Mouse (Mus musculus) heart, embryonic 16.5 days (tissue): ENCODE data around the gene Stard3. TPM values are rescaled to one million over a fixed set of nuclear protein-coding genes. Genes with fewer than 3 reads are reported as not detected.
A peak's percentile ranks its signal among the peaks of the same experiment; 100 is the strongest.

Experiments
- ATAC-seq: fragments of 200-750 bp; cut with Nextera tagmentation; replicated peaks from 2 replicates; pipeline ENCODE4 v1.8.0; 2017; ENCODE audit warnings: moderate number of reproducible peaks; ENCODE audit not compliant: insufficient read depth, low FRiP score; ENCODE audit errors: extremely low read depth
- H3K27ac ChIP-seq: fragments of 300-500 bp; sonication (generic); 2 replicates; pipeline ENCODE4 v1.5.1; 2014; ENCODE audit warnings: mild to moderate bottlenecking, low read length, control low read depth, moderate library complexity
- H3K27me3 ChIP-seq: fragments of 300-500 bp; sonication (generic); 2 replicates; pipeline ENCODE4 v1.6.1; 2014; ENCODE audit warnings: low read length, mixed read lengths; ENCODE audit not compliant: control insufficient read depth, insufficient read depth
- H3K36me3 ChIP-seq: fragments of 300-500 bp; sonication (generic); 2 replicates; pipeline ENCODE4 v1.6.1; 2014; ENCODE audit not compliant: control insufficient read depth, insufficient read depth
- H3K4me1 ChIP-seq: fragments of 300-500 bp; sonication (generic); 2 replicates; pipeline ENCODE4 v1.6.1; 2014; ENCODE audit warnings: low read length, mixed read lengths; ENCODE audit not compliant: control insufficient read depth, insufficient read depth
- H3K4me2 ChIP-seq: fragments of 300-500 bp; sonication (generic); 2 replicates; pipeline ENCODE4 v1.6.1; 2014; ENCODE audit warnings: low read depth, mild to moderate bottlenecking, control low read depth, low read length
- H3K4me3 ChIP-seq: fragments of 300-500 bp; sonication (generic); 2 replicates; pipeline ENCODE4 v1.5.1; 2014; ENCODE audit warnings: mild to moderate bottlenecking, control low read depth, low read length
- H3K9ac ChIP-seq: fragments of 300-500 bp; sonication (generic); 2 replicates; pipeline ENCODE4 v1.6.1; 2014; ENCODE audit warnings: low read length, control low read depth
- H3K9me3 ChIP-seq: fragments of 300-500 bp; sonication (generic); replicated peaks from 2 replicates; pipeline ENCODE4 v1.6.1; 2016; ENCODE audit warnings: low read length; ENCODE audit not compliant: control insufficient read depth
- WGBS: fragments of 180-500 bp; shearing (Covaris S2); extraction: QIAGEN DNeasy Blood & Tissue Kit; methylation state at CpG from one replicate; pipeline ENCODE4 v1.1.7; 2014; 5-methylcytosine and 5-hydroxymethylcytosine counted together
- polyA plus RNA-seq: library from polyadenylated mRNA; unstranded; fragments of >200 nt; fragmentation: Nextera tagmentation; extraction: Ambion mirVana; gene quantifications from 2 replicates; pipeline ENCODE4 v1.2.1, GENCODE M21; 2015

The Stard3 gene
- polyA plus RNA-seq, 1 experiment from 2014 or later = 43.0 TPM

DNA sequence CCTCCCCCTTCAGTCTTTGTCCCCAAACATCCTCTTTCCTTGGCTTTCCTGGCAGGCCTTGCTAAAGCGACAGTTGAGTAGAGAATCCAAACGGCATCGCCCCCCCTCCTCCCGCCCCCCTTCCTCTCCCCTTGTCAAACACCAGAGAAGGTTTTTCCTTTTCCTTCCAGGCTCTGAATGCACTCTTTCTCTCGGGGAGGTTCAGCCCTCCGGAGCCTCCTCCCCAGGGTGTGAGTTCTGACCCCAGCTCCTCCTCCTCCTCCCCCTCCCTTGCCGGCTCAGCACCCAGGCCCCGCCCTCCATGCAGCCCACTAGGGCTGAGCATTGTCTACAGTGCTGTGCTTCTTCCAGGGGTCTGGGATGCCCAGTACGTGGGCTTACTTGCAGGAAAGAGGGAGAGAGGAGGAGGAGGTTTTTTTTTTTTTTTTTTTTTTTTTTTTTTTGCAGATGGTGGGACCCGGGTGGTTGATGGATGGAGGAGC is 51.2 kb downstream of the Stard3 start:
- 8% methylated on average over 9 of the region's 10 CpGs for WGBS
- peak overlapping the region; percentile 52 for H3K4me2 ChIP-seq
- peak overlapping the region; percentile 55 for H3K27ac ChIP-seq
- peaks cover 32% of the 10 kb centered on the region for H3K4me1 ChIP-seq
- H3K4me3 ChIP-seq = peak overlapping the region; percentile 4; the same call in 1 of the 2 replicates
- H3K27me3 ChIP-seq = peaks cover 2% of the 10 kb centered on the region; the same call in 1 of the 2 replicates
- H3K9ac ChIP-seq = peak overlapping the region; percentile 54
- H3K36me3 ChIP-seq = no peaks in the 10 kb centered on the region
- peak; percentile 46; the same call in 1 of the 2 replicates for ATAC-seq
- no peaks in the 10 kb centered on the region for H3K9me3 ChIP-seq

DNA sequence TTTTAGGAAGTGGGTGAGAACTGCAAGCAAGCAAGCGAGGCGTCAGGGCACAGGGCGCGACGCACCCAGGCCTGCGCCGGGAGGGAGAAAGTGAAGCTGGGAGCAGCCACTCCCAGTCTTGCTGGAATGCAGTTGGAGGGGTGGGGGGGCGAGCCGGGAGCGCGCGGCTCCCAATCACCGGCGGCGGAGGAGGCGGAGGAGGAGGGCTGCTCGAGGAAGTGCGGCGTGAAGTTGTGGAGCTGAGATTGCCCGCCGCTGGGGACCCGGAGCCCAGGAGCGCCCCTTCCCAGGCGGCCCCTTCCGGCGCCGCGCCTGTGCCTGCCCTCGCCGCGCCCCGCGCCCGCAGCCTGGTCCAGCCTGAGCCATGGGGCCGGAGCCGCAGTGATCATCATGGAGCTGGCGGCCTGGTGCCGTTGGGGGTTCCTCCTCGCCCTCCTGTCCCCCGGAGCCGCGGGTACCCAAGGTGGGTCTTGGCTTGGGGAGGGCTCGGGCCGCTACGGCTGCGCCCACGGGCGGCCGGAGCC is 54.2 kb downstream of the Stard3 start, which contains the start of gene Erbb2:
Erbb2 (plus strand) TSS at position 198 of the 524 bp plus-strand sequence.
- no peaks in the 10 kb centered on the region for H3K9me3 ChIP-seq
- no peaks in the 10 kb centered on the region for H3K36me3 ChIP-seq
- peak within 1 kb of the TSS; percentile 99 for H3K9ac ChIP-seq
- H3K4me3 ChIP-seq = peak within 1 kb of the TSS; percentile 99
- peak within 1 kb of the TSS; percentile 97 for H3K27ac ChIP-seq
- under 1% methylated on average over 49 of the region's 49 CpGs for WGBS
- peak; percentile 88 for ATAC-seq
- no peaks in the 10 kb centered on the region for H3K27me3 ChIP-seq
- H3K4me2 ChIP-seq = peak within 1 kb of the TSS; percentile 82
- H3K4me1 ChIP-seq = peaks cover 59% of the 10 kb centered on the region

DNA sequence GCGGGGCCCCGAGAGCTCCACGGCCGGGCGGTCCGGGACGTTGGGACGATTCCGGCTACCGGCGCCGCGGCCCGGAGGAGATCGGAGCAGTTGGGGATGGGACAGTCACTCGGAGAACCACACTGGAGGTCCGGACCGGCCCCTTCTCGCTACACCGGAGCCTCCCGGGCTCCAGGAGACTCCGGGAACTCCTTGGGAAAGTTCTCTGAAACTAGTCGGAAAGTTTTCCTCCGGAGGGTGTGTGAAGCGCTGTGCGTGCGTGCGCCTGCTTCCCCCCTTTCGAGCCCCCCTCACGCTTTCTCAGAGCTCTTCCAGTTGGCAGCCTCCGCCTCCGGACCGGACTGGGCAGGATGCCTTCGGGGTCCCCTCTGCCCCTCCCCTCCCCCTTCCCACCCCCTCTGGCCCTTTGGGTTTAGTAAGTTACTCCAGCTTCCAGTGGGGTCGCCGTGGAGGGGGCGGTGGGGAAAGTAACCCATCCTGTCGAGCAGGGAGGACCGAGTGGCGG is 54.7 kb downstream of the Stard3 start:
- Histone ChIP-seq H3K4me1 (peaks cover 62% of the 10 kb centered on the region), H3K9me3 (no peaks in the 10 kb centered on the region), H3K27ac (peak overlapping the region; percentile 97), H3K9ac (peak overlapping the region; percentile 99), H3K36me3 (no peaks in the 10 kb centered on the region), H3K4me2 (peak overlapping the region; percentile 82), H3K4me3 (peak overlapping the region; percentile 99), H3K27me3 (no peaks in the 10 kb centered on the region)
- under 1% methylated on average over 39 of the region's 40 CpGs for WGBS
- peak; percentile 40 for ATAC-seq

DNA sequence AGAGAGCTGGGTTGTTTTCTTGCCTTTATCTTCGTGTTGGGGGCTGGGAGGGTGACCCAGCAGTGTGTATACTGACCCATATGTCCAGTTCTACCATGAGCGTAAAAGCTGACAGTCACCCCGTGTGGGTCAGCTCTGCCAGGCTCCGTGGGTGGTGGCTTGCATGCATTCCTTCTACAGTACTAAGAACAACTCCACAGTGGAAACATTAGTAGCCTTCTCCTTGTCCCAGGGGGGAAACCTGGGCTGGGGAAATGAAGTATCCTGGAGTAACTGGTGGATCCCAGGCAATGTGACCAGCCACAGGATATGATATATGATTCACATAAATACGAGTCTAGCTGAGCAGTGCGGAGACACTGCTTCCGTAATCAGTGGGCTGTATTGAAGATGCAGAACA is 55.6 kb downstream of the Stard3 start:
- no peaks in the 10 kb centered on the region for H3K27me3 ChIP-seq
- WGBS = 12% methylated on average over 7 of the region's 7 CpGs
- peak overlapping the region; percentile 99 for H3K4me3 ChIP-seq
- peaks cover 68% of the 10 kb centered on the region for H3K4me1 ChIP-seq
- no peaks in the 10 kb centered on the region for H3K9me3 ChIP-seq
- H3K9ac ChIP-seq = peak overlapping the region; percentile 99
- H3K27ac ChIP-seq = peak overlapping the region; percentile 97
- H3K4me2 ChIP-seq = peak overlapping the region; percentile 82
- ATAC-seq = no peak
- no peaks in the 10 kb centered on the region for H3K36me3 ChIP-seq

DNA sequence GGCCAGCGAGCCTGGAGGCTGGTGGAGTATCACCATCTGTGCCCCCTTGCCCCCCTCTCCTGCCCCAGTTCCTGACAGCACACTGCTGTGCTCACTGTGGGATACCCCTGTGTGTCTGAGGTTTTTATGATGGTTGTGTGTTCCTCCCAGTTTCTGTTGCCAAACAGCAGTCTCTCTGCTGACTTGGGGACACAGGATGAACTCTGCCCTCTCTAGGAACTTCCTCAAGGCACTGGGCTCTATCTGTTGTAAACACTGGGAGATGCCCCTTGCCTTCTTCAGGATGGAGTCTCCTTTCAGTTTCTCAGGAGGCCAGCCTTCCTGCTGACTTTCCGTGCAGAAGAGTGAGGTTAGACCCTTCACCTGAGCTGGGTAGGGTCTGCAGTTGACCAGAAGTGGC is 56.0 kb downstream of the Stard3 start:
- H3K9ac ChIP-seq = peak overlapping the region; percentile 99
- ATAC-seq = no peak

DNA sequence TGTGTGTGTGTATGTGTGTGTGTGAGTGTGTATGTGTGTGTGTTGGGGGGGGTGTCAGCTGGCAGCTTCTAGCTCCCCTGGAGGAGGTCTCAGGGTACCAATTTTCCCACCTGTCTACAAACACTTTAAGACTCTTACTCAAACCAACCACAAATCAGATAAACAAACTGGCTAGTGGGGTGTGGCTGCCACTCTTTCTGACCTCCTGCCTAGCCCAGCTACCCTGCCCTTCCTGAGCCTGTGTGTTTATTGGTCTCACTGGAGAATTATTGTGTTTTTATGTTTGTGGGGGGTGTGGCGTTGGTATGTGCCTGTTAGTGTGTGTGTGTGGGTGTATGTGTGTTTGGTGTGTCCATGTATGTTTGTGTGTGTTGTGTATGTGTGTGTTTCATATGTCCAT is 58.9 kb downstream of the Stard3 start:
- H3K36me3 ChIP-seq = 0 out of 2 replicates have a peak, but pooled peaks cover 4% of the 10 kb centered on the region
- H3K27me3 ChIP-seq = no peaks in the 10 kb centered on the region
- H3K27ac ChIP-seq = no peak overlapping the region
- 88% methylated on average over 1 of the region's 1 CpGs for WGBS
- H3K4me2 ChIP-seq = no peak overlapping the region
- peaks cover 52% of the 10 kb centered on the region for H3K4me1 ChIP-seq
- H3K9ac ChIP-seq = no peak overlapping the region
- no peak for ATAC-seq
- H3K4me3 ChIP-seq = no peak overlapping the region
- no peaks in the 10 kb centered on the region for H3K9me3 ChIP-seq

More for the DNA sequence above, 56.0 kb downstream of the Stard3 start:
- H3K36me3 ChIP-seq = no peaks in the 10 kb centered on the region
- no peaks in the 10 kb centered on the region for H3K9me3 ChIP-seq
- no peaks in the 10 kb centered on the region for H3K27me3 ChIP-seq
- H3K27ac ChIP-seq = no peak overlapping the region
- peak overlapping the region; percentile 82 for H3K4me2 ChIP-seq
- peaks cover 68% of the 10 kb centered on the region for H3K4me1 ChIP-seq
- 25% methylated on average over 2 of the region's 2 CpGs for WGBS
- H3K4me3 ChIP-seq = peak overlapping the region; percentile 99

DNA sequence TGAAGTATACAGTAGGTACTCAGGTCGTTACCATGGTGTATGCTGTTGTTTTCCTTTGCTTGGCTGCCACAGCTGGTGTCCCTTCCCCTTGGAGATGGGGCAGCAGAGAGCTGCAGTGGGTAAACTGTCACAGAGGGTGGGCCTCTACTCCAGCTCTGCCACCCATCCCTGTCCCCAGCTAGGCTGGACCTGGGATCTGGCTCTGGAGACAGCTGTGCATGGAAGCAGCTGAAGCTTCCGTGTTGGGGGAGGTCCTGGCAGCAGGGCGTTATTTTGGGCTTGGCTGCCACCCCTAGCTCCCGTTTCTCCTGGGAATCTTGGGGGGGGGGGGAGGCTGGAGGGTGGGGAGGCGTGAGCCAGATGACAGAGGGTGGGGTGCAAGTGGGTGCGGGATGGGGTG is 60.1 kb downstream of the Stard3 start:
- no peak overlapping the region for H3K4me2 ChIP-seq
- no peaks in the 10 kb centered on the region for H3K9me3 ChIP-seq
- no peak overlapping the region for H3K9ac ChIP-seq
- peaks cover 16% of the 10 kb centered on the region for H3K36me3 ChIP-seq
- peaks cover 52% of the 10 kb centered on the region for H3K4me1 ChIP-seq
- no peak for ATAC-seq
- no peaks in the 10 kb centered on the region for H3K27me3 ChIP-seq
- H3K4me3 ChIP-seq = no peak overlapping the region
- H3K27ac ChIP-seq = peak overlapping the region; percentile 47
- WGBS = 40% methylated on average over 5 of the region's 6 CpGs

DNA sequence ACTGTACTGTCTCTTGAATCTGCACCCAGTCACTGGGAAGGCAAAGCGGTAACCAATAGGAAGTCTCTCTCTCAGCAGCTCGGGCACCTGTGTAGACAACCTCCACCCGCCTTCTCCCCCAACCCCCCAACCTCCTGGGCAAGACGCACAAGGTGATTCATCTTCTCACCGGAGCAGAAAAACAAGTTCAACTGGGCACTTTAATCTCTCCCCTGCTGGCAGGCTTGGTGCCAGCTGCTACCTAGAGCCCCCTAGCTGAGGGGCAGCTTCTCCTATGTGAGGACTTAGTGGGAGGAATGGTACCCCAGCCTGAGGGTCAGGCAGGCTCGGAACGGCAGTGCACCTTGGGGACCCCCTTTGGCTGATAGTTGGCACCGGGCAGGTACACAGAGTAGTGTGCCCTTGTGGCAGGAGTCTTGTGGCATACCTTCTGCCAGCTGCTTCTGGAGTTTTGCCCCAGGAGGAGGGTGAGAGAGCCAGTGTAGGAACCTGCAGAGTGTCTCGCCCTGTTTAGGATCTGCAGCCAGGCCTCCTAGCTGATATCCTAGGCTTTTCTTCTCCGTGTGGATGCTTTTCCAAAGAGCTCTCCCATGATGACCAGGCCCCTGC is 60.9 kb downstream of the Stard3 start:
- no peak overlapping the region for H3K4me2 ChIP-seq
- peaks cover 47% of the 10 kb centered on the region for H3K4me1 ChIP-seq
- H3K36me3 ChIP-seq = peaks cover 23% of the 10 kb centered on the region
- H3K4me3 ChIP-seq = no peak overlapping the region
- no peaks in the 10 kb centered on the region for H3K9me3 ChIP-seq
- ATAC-seq = no peak
- peak overlapping the region; percentile 19; the same call in 1 of the 2 replicates for H3K27ac ChIP-seq
- no peak overlapping the region for H3K9ac ChIP-seq
- H3K27me3 ChIP-seq = no peaks in the 10 kb centered on the region
- WGBS = 74% methylated on average over 10 of the region's 10 CpGs

DNA sequence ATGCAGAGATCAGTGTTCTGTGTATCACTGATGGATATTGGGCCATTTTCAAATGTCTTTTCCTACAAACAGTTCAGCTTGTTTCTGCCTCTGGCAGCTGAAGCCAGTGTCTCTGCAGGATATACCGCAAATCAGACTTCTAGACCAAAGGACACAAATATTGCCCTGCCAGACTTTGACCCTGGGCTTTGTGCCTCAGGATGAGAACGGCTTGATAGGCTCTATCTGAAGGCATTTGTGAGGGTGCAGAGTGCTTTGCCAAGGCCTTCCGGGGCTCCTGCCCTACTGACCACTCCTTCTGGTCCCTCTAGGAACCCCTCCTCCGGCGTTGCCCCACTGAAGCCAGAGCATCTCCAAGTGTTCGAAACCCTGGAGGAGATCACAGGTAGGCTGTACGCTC is 68.4 kb downstream of the Stard3 start:
- Histone ChIP-seq H3K4me3 (no peak overlapping the region), H3K4me2 (no peak overlapping the region), H3K9ac (no peak overlapping the region), H3K9me3 (no peaks in the 10 kb centered on the region), H3K4me1 (no peaks in the 10 kb centered on the region), H3K27me3 (no peaks in the 10 kb centered on the region), H3K36me3 (peaks cover 71% of the 10 kb centered on the region), H3K27ac (no peak overlapping the region)
- 90% methylated on average over 7 of the region's 7 CpGs for WGBS
- ATAC-seq = no peak
